7 mouse cellular contexts compared by ENCODE assay signal in genomic region chr7:140048361-140049114, GRCm38 (mm10). TPM values are rescaled to one million over a fixed set of nuclear protein-coding genes. Genes with fewer than 3 reads are reported as not detected.
DNase-seq lines count a peak whose midpoint lies in the region; ATAC-seq and TF ChIP-seq lines count a peak whose summit lies in the region.

Gene Msx3 (minus strand): TSS chr7:140049089.

- H3K36me3 ChIP-seq in spleen, adult 2 months (ENCODE audit: control insufficient read depth, insufficient read depth, low read length) = no peaks in the 10 kb centered on the region
- no peaks in the 10 kb centered on the region for H3K36me3 ChIP-seq in forebrain, embryonic 10.5 days (replicated peaks)
- H3K36me3 ChIP-seq in liver, embryonic 12.5 days = no peaks in the 10 kb centered on the region
- H3K36me3 ChIP-seq in stomach, postnatal 0 days (ENCODE audit: control insufficient read depth, insufficient read depth, low read length) = no peaks in the 10 kb centered on the region

- TF ChIP-seq EP300 in stomach, postnatal 0 days (optimal IDR thresholded peaks at IDR 0.05) = no peak

- peak; percentile 30; the same call in 1 of the 2 replicates for ATAC-seq in liver, embryonic 12.5 days
- ATAC-seq in stomach, postnatal 0 days (ENCODE audit: low FRiP score, low TSS enrichment) = peak; percentile 36; the same call in 1 of the 2 replicates

- TF ChIP-seq POLR2A in spleen, adult 2 months (IDR thresholded peaks at IDR 0.05; ENCODE audit: low read depth, low read length) = no peak

- no peak within 1 kb of the TSS for H3K9ac ChIP-seq in liver, embryonic 12.5 days
- H3K9ac ChIP-seq in stomach, postnatal 0 days (ENCODE audit: low read length) = no peak within 1 kb of the TSS; the same call in 1 of the 2 replicates

- H3K27me3 ChIP-seq in spleen, adult 2 months (ENCODE audit: control insufficient read depth, insufficient read depth, low read length) = peaks cover 10% of the 10 kb centered on the region
- peaks cover 100% of the 10 kb centered on the region for H3K27me3 ChIP-seq in forebrain, embryonic 10.5 days (ENCODE audit: poor library complexity, severe bottlenecking)
- H3K27me3 ChIP-seq in liver, embryonic 12.5 days (replicated peaks) = peaks cover 96% of the 10 kb centered on the region
- H3K27me3 ChIP-seq in stomach, postnatal 0 days (ENCODE audit: control insufficient read depth, insufficient read depth, low read length) = peaks cover 22% of the 10 kb centered on the region; the same call in 1 of the 2 replicates

- 3% methylated on average over 56 of the region's 56 CpGs for WGBS in spleen, adult 2 months
- under 1% methylated on average over 56 of the region's 56 CpGs for WGBS in forebrain, embryonic 10.5 days
- WGBS in liver, embryonic 12.5 days (ENCODE audit: insufficient replicate concordance) = 3% methylated on average over 56 of the region's 56 CpGs
- 3% methylated on average over 55 of the region's 56 CpGs for WGBS in stomach, postnatal 0 days

- peak within 1 kb of the TSS; percentile 48; the same call in 1 of the 2 replicates for H3K4me3 ChIP-seq in spleen, adult 2 months (ENCODE audit: extremely low read depth, insufficient read depth, insufficient read length)
- peak within 1 kb of the TSS; percentile 47 for H3K4me3 ChIP-seq in forebrain, embryonic 10.5 days
- peak within 1 kb of the TSS; percentile 34 for H3K4me3 ChIP-seq in liver, embryonic 12.5 days
- peak within 1 kb of the TSS; percentile 41 for H3K4me3 ChIP-seq in stomach, postnatal 0 days (ENCODE audit: low read depth, low read length)

- H3K4me1 ChIP-seq in spleen, adult 2 months (ENCODE audit: control insufficient read depth, insufficient read depth, insufficient read length) = peaks cover 12% of the 10 kb centered on the region; the same call in 1 of the 2 replicates
- peaks cover 29% of the 10 kb centered on the region for H3K4me1 ChIP-seq in forebrain, embryonic 10.5 days
- H3K4me1 ChIP-seq in liver, embryonic 12.5 days = peaks cover 11% of the 10 kb centered on the region
- no peaks in the 10 kb centered on the region; the same call in 1 of the 2 replicates for H3K4me1 ChIP-seq in stomach, postnatal 0 days (replicated peaks; ENCODE audit: control insufficient read depth, insufficient read depth)

- DNase-seq in spleen, adult 2 months (ENCODE audit: low read depth in 1 of 2, low spot score in 2 of 2) = no peak
- DNase-seq in spleen, adult 12 weeks (ENCODE audit: low spot score) = no peak
- no peak for DNase-seq in forebrain, embryonic 10.5 days (ENCODE audit: extremely low spot score, low spot score)
- DNase-seq in stomach, postnatal 0 days (ENCODE audit: low spot score) = no peak
- DNase-seq in spleen, postnatal 10 days (ENCODE audit: low spot score in 2 of 2) = no peak
- DNase-seq in adipocyte (ENCODE audit: low spot score) = no peak

- no peak for TF ChIP-seq CTCF in spleen, adult 2 months (IDR thresholded peaks at IDR 0.05; ENCODE audit: extremely low read depth, insufficient read depth, insufficient read length, insufficient replicate concordance)
- no peak for TF ChIP-seq CTCF in stomach, postnatal 0 days (IDR thresholded peaks at IDR 0.05; ENCODE audit: low read depth)

- H3K9me3 ChIP-seq in forebrain, embryonic 10.5 days = no peaks in the 10 kb centered on the region
- no peaks in the 10 kb centered on the region for H3K9me3 ChIP-seq in liver, embryonic 12.5 days (replicated peaks)
- H3K9me3 ChIP-seq in stomach, postnatal 0 days (ENCODE audit: control insufficient read depth, low read length) = no peaks in the 10 kb centered on the region

- peak within 1 kb of the TSS; percentile 64 for H3K4me2 ChIP-seq in liver, embryonic 12.5 days
- H3K4me2 ChIP-seq in stomach, postnatal 0 days (replicated peaks; ENCODE audit: low read depth) = peak within 1 kb of the TSS; percentile 69

- H3K27ac ChIP-seq in spleen, adult 2 months (ENCODE audit: insufficient read depth, low read length) = no peak within 1 kb of the TSS
- H3K27ac ChIP-seq in forebrain, embryonic 10.5 days = 0 out of 2 replicates have a peak within 1 kb of the TSS, but pooled peaks have one; percentile 26
- no peak within 1 kb of the TSS for H3K27ac ChIP-seq in liver, embryonic 12.5 days
- no peak within 1 kb of the TSS for H3K27ac ChIP-seq in stomach, postnatal 0 days (replicated peaks)

RNA-seq across cellular contexts. Expression of gene Msx3, which starts in this region (rescaled TPM):
- polyA plus RNA-seq in spleen, adult 2 months (2012; rRNA removed) = not detected in 2 replicates
- polyA plus RNA-seq in forebrain, embryonic 10.5 days (2016; fragmentation: Nextera tagmentation; extraction: Ambion mirVana) = 0.31 and 0.69 TPM in 2 replicates
- polyA plus RNA-seq in liver, embryonic 12.5 days (2016; fragmentation: Nextera tagmentation; extraction: Ambion mirVana) = not detected in 2 replicates
- polyA plus RNA-seq in stomach, postnatal 0 days (2015; fragmentation: Nextera tagmentation; extraction: Ambion mirVana) = 0.04 TPM in 1 of 2 replicates, not detected in the other

Comparison
In these comparisons a context has a peak if more than half of its experiments do, and no peak if none do; other contexts are left out.
1. Peak in ATAC-seq, H3K4me3 ChIP-seq and H3K4me2 ChIP-seq in liver, embryonic 12.5 days; RNA of the gene not detected or under 1 TPM.
2. Peak in ATAC-seq, H3K4me3 ChIP-seq and H3K4me2 ChIP-seq in stomach, postnatal 0 days; RNA of the gene not detected or under 1 TPM.